Mouse (Mus musculus) spleen, adult 2 months (tissue): ENCODE measurements at regions not wholly inside any gene's neighbourhood (a gene's known extent, or its start where the extent isn't known, plus 50 kb on each side); places are given as distances from the start of the nearest gene placed in this dataset.

Source experiments
- CTCF ChIP-seq: fragments of 200-500 bp; IDR thresholded peaks from 2 replicates; pipeline ENCODE4 v1.5.1; 2011; ENCODE audit warnings: mild to moderate bottlenecking, inconsistent platforms; ENCODE audit not compliant: insufficient read depth, insufficient read length, insufficient replicate concordance; ENCODE audit errors: extremely low read depth
- POLR2A ChIP-seq: fragments of 200-500 bp; IDR thresholded peaks from 2 replicates; pipeline ENCODE4 v1.6.1; 2011; ENCODE audit warnings: low read depth, low read length, inconsistent platforms

- TF ChIP-seq CTCF = no peak
- TF ChIP-seq POLR2A = no peak
Observed at GRCm38 (mm10) chr11:19389136-19389535, 370.4 kb upstream of the Meis1 start.
